Mouse (Mus musculus) stomach, postnatal 0 days (tissue): Measurements from ENCODE around the gene Nppb.

Source experiments
- CTCF ChIP-seq: IDR thresholded peaks from 2 replicates; pipeline ENCODE4 v1.5.1; 2016; ENCODE audit warnings: antibody characterized with exemption, low read depth, mild to moderate bottlenecking, moderate library complexity
- EP300 ChIP-seq: optimal IDR thresholded peaks from 2 replicates; pipeline ENCODE3; 2016; ENCODE audit warnings: antibody characterized with exemption

GRCm38 (mm10) chr4:148011332-148011731 is 25.7 kb downstream of the Nppb start:
- TF ChIP-seq EP300 = no peak
- no peak for TF ChIP-seq CTCF
